Mouse (Mus musculus) bone marrow, adult 2 months (tissue): ENCODE measurements at regions not wholly inside any gene's neighbourhood (a gene's known extent, or its start where the extent isn't known, plus 50 kb on each side); places are given as distances from the start of the nearest gene placed in this dataset.

ENCODE experiments used
- CTCF ChIP-seq: fragments of 200-500 bp; IDR thresholded peaks from 2 replicates; pipeline ENCODE4 v1.5.1; 2011; ENCODE audit warnings: low read length, control low read depth; ENCODE audit not compliant: control insufficient read depth, insufficient read depth
- POLR2A ChIP-seq: fragments of 200-500 bp; IDR thresholded peaks from 2 replicates; pipeline ENCODE4 v1.6.1; 2011; ENCODE audit warnings: low read depth, mild to moderate bottlenecking, control low read depth, low read length, borderline replicate concordance; ENCODE audit not compliant: control insufficient read depth

DNA sequence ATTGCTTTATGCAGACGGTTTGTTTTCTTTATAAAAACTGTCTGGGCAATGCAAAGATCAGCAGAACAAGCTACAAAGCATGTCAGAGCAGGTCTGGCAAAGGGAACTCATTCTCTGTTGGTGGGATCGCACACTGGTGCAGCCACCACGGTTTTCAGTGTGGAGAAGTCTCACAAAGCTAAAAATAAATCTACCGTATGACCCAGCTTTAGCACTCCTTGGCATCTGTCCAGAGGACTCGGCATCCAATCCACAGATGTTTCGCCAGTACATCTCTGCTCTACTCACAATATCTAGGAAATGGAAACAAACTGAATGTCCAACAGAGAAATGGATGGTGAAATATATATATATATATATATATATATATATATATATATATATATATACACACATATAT lies 69.4 kb upstream of the Tbc1d5 start:
- TF ChIP-seq CTCF (no peak), POLR2A (no peak)
